Mouse (Mus musculus): ENCODE measurements at regions not wholly inside any gene's neighbourhood (a gene's known extent, or its start where the extent isn't known, plus 50 kb on each side); places are given as distances from the start of the nearest gene placed in this dataset.

DNA sequence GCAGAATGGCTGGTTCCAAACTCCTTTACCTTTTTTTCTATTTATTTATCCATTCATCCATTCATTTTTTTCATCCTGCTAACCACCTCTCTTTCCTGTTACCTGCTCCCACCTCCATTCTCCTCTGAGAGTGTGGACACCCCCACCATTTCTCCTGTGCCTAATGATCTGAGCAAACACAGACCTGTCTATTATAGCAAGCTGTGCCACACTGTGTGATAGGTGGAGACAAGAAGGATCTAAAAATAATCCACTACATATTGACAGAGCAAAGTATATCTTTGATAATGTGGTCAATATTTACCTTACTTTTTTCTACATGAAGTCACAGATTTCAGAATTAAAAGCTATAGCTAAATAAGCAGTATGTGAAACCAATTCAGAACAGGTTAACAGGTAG lies 805.6 kb upstream of the Lrfn5 start:
- no peak overlapping the region for H3K4me3 ChIP-seq (ENCODE audit: control insufficient read depth in 1 of 2, insufficient read depth in 1 of 2, low read depth in 2 of 2, low read length in 2 of 2)
- H3K27ac ChIP-seq (ENCODE audit: control insufficient read depth, low read depth, low read length) = no peak overlapping the region
- no peaks in the 10 kb centered on the region for H3K4me1 ChIP-seq (ENCODE audit: control insufficient read depth in 1 of 2, insufficient read depth in 2 of 2, low read length in 2 of 2)
- DNase-seq (ENCODE audit: low read depth, low spot score) = no peak
- no peak for TF ChIP-seq E2F4 (IDR thresholded peaks at IDR 0.05; ENCODE audit: borderline replicate concordance, low read depth, low read length)
- no peak for TF ChIP-seq ZC3H11A (IDR thresholded peaks at IDR 0.05; ENCODE audit: low read depth, low read length)
- no peak for TF ChIP-seq MXI1 (IDR thresholded peaks at IDR 0.05; ENCODE audit: low read depth, low read length)
- TF ChIP-seq SMC3 (IDR thresholded peaks at IDR 0.05; ENCODE audit: low read depth, low read length) = no peak
- TF ChIP-seq MAX (IDR thresholded peaks at IDR 0.05; ENCODE audit: low read length) = no peak
- TF ChIP-seq USF2 (IDR thresholded peaks at IDR 0.05; ENCODE audit: borderline replicate concordance in 1 of 2, insufficient read depth in 1 of 2, low read depth in 1 of 2, low read length in 2 of 2) = no peak
- TF ChIP-seq MEF2A (IDR thresholded peaks at IDR 0.05; ENCODE audit: extremely low read depth, insufficient replicate concordance, low read depth, low read length, poor library complexity, severe bottlenecking) = no peak
- TF ChIP-seq HCFC1 (IDR thresholded peaks at IDR 0.05; ENCODE audit: low read depth, low read length) = no peak
- TF ChIP-seq GATA1 (IDR thresholded peaks at IDR 0.05; ENCODE audit: low read depth, low read length) = no peak
- no peak for TF ChIP-seq TCF12 (IDR thresholded peaks at IDR 0.05; ENCODE audit: low read depth, low read length)
- H3K79me2 ChIP-seq (ENCODE audit: control insufficient read depth, insufficient read depth, low read length, poor library complexity) = no peaks in the 10 kb centered on the region
- no peaks in the 10 kb centered on the region for H3K27me3 ChIP-seq (ENCODE audit: control insufficient read depth in 1 of 2, insufficient read depth in 2 of 2, low read length in 2 of 2)
- no peaks in the 10 kb centered on the region for H3K36me3 ChIP-seq (ENCODE audit: control insufficient read depth in 1 of 2, insufficient read depth in 2 of 2, low read length in 2 of 2)
- H3K9ac ChIP-seq (ENCODE audit: control insufficient read depth, low read depth, low read length, poor library complexity, severe bottlenecking) = no peak overlapping the region
- H3K9me3 ChIP-seq (replicated peaks; ENCODE audit: insufficient read depth, low read length) = no peaks in the 10 kb centered on the region
